Mouse (Mus musculus) T-helper 17 cell (primary cell): ENCODE results near the gene Usp12.

Experiments
- in situ Hi-C, 2 experiments: fragments of 300-600 bp; cut with MboI, MseI; formaldehyde crosslinking; loops; 1 replicate in 1 of 2; 2 replicates in 1 of 2; pipeline ENCODE4 v1.15.1; 2025; ENCODE audit warnings: high pct_unique_total_duplicates in 2 of 2

The Usp12 gene

DNA sequence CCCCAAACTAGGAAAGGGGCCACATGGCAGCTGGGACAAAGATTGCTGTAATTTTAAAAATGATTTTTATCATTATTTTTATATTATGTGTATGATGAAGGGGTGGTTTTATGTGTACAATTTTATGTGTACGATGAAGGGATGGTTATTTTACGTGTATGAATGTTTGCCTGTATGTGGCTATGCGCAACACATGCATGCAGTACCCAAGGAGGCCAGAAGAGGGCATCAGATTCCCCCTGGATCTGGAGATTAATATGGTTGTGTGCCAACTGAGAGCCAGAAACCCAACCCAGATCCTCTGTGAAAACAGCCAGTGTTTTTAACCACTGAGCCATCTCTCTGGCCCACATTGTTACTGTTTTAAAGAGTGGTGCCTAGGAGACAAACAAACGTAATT, 90.6 kb downstream of the Usp12 start:
- in situ Hi-C loops: loop anchor here (5.0 to 10.0 kb wide), 2 partner anchors 511 to 613 kb away; no protein-coding TSS in a partner anchor

DNA sequence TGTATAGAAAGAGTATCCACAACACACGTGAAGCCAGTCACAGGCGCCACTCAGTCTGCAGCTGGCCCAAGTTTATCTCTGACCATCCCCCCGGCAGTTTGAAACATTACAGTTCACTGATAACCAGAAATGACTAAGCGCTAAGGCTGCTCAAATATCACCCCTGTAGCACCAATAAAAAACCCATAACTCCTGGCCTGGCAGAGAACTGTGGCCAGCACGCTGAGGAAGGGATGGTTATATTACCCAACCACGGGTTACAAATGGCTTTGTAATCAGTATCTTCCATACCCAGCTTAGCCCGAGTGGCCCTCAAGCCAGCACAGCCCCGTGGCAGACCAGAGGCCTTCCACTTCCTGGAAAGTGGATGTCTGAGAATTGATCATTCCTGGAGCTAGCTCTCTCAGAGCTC, 91.1 kb downstream of the Usp12 start:
- in situ Hi-C loops: loop anchor here (5.0 to 10.0 kb wide), 2 partner anchors 511 to 614 kb away; no protein-coding TSS in a partner anchor

DNA sequence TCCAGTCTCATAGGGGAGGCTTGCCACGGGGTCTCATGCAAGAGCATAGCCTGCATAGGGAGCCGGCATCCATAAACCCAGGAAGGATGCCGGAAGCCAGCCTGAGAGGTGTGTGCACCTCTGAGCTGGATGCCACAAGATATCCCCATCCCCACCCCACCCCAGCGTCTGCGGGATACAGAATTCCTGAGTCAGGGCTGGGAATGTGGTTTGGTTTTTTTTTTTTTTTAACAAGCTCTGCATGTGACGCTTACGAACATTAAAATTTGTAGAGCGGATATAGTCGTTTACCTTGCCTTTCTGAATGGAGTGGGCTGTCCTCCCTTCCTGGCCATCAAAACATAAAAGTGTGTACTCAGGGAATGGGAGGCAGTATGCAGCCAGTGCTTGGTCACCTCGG, 94.7 kb downstream of the Usp12 start:
- in situ Hi-C loops: loop anchor here (5.0 to 10.0 kb wide), 2 partner anchors 515 to 617 kb away; no protein-coding TSS in a partner anchor

DNA sequence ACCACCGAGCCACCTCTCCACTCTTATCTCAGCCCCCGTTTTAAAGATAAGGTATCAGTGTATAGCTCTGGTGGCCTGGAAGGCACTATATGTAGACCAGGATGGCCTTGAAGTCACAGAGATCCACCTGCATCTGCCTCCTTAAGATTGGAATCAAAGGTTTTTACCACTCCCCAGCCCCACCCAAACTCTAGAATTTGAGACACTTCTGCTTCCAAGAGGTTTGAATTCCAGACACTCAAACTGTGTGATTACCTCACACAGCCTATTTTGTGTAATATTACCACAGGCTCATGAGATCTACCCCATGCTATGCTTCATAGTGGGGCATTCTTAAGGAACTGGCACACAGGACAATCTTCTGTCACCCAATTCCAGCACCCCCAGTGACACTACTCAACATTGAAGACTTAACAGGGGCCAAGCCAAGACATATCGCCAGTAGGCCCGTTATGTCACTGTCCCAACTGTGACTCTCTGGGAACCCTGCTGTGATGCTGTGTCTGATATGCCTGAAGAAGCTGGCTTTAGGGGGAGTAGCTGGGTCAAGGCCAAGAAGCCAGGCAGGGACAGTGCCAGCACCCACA, 95.3 kb downstream of the Usp12 start:
- in situ Hi-C loops: loop anchor here (5.0 to 10.0 kb wide), 2 partner anchors 515 to 618 kb away; no protein-coding TSS in a partner anchor

DNA sequence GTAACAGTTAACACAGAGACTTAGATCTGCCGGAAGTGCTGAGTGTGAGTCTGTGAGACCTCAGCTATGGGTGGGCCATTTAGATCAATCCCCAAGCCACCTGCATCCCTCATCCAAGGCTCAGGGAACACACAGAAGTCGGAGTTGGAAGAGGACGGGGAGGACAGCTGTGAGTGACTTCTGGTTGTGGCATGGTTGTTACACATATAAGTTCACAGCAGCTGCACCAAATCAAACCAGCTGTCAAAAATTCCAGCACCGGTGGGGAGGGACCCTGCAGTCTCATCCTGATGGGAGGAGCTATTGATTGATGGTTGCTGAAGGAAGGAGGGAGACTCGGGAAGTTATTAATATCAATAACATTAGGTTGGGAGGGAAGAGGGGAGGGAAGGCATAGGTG, 99.3 kb downstream of the Usp12 start:
- in situ Hi-C loops: no loop called here

DNA sequence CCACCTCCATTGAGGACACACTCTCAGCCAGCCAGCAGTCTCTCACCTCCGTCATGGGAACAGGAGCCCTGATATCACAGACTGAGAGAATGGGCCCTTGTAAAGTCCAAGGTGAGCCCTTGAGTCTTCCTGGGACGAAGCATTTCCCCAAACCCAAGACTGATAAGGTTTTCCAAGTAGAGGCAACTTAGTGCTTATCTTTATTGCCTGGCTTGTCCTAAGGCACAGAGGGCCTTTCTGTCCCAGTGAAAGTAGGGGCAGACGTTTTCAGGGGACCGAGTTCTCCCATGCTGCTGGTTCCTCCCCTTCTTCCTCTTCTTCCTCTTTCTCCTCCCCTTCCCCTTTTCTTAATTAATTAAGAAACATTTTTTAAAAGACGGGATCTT, 101.8 kb downstream of the Usp12 start:
- in situ Hi-C loops: no loop called here

DNA sequence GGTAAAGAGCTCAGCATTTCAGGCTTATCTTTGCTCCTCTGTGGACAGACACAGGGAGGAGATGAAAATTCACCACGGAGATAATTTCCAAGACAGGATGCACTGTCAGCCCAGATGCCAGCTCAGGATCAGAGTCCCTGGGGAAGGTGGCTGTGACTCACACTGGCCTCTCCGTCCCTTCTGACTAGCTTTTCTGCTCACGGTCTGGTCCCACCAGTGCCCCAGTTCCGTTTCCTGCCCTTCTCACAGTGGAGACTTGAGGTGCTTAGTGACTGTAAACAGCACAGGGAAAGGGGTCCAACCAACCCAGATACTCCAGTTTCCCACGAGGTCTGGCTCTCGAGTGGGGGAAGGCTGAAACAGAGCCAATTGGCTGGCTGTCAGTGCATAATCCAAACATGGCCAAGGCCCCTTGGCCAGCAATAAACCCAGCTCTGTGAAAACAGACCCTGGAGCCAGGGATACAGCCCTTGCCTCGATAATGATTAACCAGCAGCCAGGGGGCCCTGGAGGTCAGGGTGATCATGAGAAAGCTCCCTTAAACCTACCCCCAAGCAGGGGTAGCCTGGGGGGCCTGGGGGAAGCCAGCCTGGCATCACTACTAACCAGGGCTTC, 102.3 kb downstream of the Usp12 start:
- in situ Hi-C loops: no loop called here

DNA sequence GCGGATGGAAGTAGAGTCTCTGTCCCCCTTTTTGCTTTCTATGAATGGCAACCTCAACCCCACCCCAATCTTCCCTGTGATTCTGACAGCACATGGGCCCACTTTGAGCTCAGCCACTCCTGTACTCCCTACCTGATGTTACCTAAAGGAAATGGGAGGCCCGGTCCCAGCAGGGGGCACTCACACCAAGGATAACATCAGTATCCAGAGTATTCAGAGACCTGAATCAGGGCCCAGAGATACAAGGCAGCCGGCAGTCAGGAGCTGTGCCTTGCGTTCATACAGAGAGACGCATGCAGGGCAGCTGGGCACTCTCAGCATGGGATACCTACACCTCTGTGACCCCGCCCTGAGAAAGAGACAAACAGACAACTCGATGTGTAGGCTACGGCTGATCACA, 103.1 kb downstream of the Usp12 start:
- in situ Hi-C loops: no loop called here

DNA sequence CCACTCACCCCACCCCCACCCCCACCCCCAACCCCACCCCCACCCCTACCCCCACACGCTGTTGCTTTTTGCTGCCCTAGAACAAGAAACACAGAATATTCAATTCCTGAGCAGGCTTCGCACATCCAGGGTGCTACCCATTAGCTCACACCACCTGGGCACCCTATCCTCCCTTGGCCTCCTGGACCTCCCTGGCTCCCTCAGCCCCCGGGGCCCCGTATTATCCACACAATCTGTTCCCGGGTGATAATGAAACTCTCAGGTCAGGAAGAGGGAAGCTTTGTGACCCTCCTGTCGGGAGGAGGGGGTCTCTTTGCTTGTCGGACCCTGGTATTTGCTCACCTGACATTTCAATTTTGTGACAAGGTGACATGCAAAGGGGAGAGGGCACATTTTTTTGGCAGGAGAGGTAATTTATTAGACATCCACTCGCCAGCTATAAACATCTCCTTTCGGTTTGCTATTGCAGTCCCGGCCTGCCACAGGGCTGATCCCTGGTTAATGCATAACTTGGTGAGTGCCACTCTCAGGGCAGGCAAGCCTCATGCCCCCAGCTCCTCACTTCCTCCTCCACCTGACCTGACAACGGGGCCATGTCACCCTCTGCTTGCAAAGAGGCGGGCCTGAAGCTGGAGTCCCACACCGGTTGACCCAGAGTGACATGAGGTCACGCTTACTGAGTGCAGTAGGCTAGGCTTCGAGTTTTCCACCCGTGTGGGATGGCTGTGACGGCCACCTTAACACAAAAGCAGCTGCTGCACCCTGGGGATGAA, 107.1 kb downstream of the Usp12 start:
- in situ Hi-C loops: loop anchor here in 1 of 2 experiments (10.0 kb wide), 1 partner anchor 437 kb away; no protein-coding TSS in a partner anchor

DNA sequence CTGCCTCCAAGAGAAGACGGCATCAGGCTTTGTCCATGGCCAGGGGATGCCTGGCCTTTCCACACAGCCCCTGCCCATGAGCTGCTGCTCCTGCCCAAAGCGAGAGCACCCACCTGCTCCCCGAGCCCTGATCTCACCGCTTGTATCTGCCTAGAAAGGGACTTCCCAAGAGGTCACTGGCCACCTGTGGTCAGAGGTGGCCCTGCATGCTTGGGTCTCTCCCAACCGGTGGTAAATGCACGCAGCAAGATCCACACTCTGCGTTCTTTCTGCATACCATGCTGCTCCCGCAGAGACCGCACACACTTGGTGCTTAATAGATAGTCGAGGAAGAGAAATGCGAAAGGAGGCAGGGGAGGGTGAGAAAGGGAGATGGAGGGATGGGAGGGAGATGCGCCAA, 107.9 kb downstream of the Usp12 start:
- in situ Hi-C loops: loop anchor here in 1 of 2 experiments (10.0 kb wide), 1 partner anchor 438 kb away; no protein-coding TSS in a partner anchor
